Mouse (Mus musculus) leukemia stem cell, adult 10-12 weeks (primary cell): ENCODE data around the gene Bsph2. TPM values are rescaled to one million over a fixed set of nuclear protein-coding genes. Genes with fewer than 3 reads are reported as not detected.

Experiments
- polyA plus RNA-seq: library from polyadenylated mRNA; stranded (reverse); fragments of >175 nt; gene quantifications from 2 replicates; pipeline ENCODE4 v1.2.3, GENCODE M21; 2012; ENCODE audit warnings: low replicate concordance

The Bsph2 gene
- not detected in 2 replicates for polyA plus RNA-seq

DNA sequence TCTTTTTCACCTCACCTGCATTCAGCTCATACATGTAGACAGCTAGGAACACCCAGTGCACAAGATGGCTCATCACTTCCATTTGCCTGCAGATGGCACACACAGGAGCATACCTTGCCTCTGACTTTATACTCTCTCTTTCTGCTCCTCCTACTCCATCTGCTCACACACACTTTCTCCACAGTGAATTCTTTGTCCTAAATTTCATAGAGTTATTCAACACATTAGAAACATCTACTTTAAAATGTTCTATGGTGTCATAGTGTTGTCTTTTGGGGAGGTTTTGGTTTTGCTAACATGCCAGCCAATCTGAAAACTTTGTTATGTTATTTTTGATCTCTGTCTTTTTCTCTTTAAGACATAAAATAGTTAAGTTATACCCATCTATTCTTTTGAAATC lies at the start of gene Bsph2:
Gene Bsph2, minus strand, starts transcription at position 101 of the 400 bp plus-strand sequence.

Other genes with a start within 250 kb of the Bsph2 start
- gene Pla2g4c, start 246.4 kb downstream of the Bsph2 start, polyA plus RNA-seq, result 1.1 TPM in 1 of 2 replicates, not detected in the other
- not detected in 2 replicates for gene Cabp5, start 172.9 kb downstream of the Bsph2 start, polyA plus RNA-seq
- gene Bsph1, start 120.2 kb downstream of the Bsph2 start, polyA plus RNA-seq, result 0.64 TPM in 1 of 2 replicates, not detected in the other
- gene Sult2a5, start 52.9 kb upstream of the Bsph2 start, polyA plus RNA-seq, result not detected in 2 replicates
- gene Sult2a2, start 162.4 kb upstream of the Bsph2 start, polyA plus RNA-seq, result not detected in 2 replicates